Mouse (Mus musculus) neural tube, embryonic 11.5 days (tissue): Measurements from ENCODE around the gene Txk. TPM values are rescaled to one million over a fixed set of nuclear protein-coding genes. Genes with fewer than 3 reads are reported as not detected.
A peak's percentile ranks its signal among the peaks of the same experiment; 100 is the strongest.

Experiments used
- ATAC-seq: fragments of 200-750 bp; cut with Nextera tagmentation; 2 replicates; pipeline ENCODE4 v1.8.0; 2017; ENCODE audit warnings: moderate number of reproducible peaks, mild to moderate bottlenecking, moderate TSS enrichment, moderate library complexity; ENCODE audit not compliant: insufficient read depth, low FRiP score, low TSS enrichment
- DNase-seq: peaks from one replicate; pipeline ENCODE4 v3.0.0-alpha.2; 2015; ENCODE audit warnings: low spot score
- H3K27ac ChIP-seq: fragments of 300-500 bp; sonication (generic); 2 replicates; pipeline ENCODE4 v1.5.1; 2014; ENCODE audit warnings: low read depth, mild to moderate bottlenecking, low read length
- H3K27me3 ChIP-seq: fragments of 300-500 bp; sonication (generic); 2 replicates; pipeline ENCODE4 v1.6.1; 2014; ENCODE audit warnings: mild to moderate bottlenecking, low read length, mixed read lengths; ENCODE audit not compliant: control insufficient read depth, insufficient read depth
- H3K36me3 ChIP-seq: fragments of 300-500 bp; sonication (generic); 2 replicates; pipeline ENCODE4 v1.6.1; 2014; ENCODE audit warnings: mild to moderate bottlenecking, low read length, moderate library complexity, mixed read lengths; ENCODE audit not compliant: control insufficient read depth, insufficient read depth
- H3K4me1 ChIP-seq: fragments of 300-500 bp; sonication (generic); 2 replicates; pipeline ENCODE4 v1.6.1; 2014; ENCODE audit warnings: low read length, mixed read lengths; ENCODE audit not compliant: control insufficient read depth, insufficient read depth
- H3K4me2 ChIP-seq: fragments of 300-500 bp; sonication (generic); 2 replicates; pipeline ENCODE4 v1.6.1; 2014; ENCODE audit warnings: low read depth, mild to moderate bottlenecking, moderate library complexity
- H3K4me3 ChIP-seq: fragments of 300-500 bp; sonication (generic); 2 replicates; pipeline ENCODE4 v1.5.1; 2014; ENCODE audit warnings: low read depth, low read length
- H3K9ac ChIP-seq: fragments of 300-500 bp; sonication (generic); 2 replicates; pipeline ENCODE4 v1.6.1; 2014; ENCODE audit warnings: mild to moderate bottlenecking, low read length
- H3K9me3 ChIP-seq: fragments of 300-500 bp; sonication (generic); 2 replicates; pipeline ENCODE4 v1.6.1; 2016; ENCODE audit warnings: low read length; ENCODE audit not compliant: control insufficient read depth
- WGBS: fragments of 180-500 bp; shearing (Covaris S2); extraction: QIAGEN DNeasy Blood & Tissue Kit; methylation state at CpG from one replicate; pipeline ENCODE4 v1.1.7; 2014; 5-methylcytosine and 5-hydroxymethylcytosine counted together
- polyA plus RNA-seq: library from polyadenylated mRNA; unstranded; fragments of >200 nt; fragmentation: Nextera tagmentation; extraction: Ambion mirVana; gene quantifications from 2 replicates; pipeline ENCODE4 v1.2.1, GENCODE M21; 2014

Gene Txk
- polyA plus RNA-seq, 1 experiment from 2014 or later, result not detected

DNA sequence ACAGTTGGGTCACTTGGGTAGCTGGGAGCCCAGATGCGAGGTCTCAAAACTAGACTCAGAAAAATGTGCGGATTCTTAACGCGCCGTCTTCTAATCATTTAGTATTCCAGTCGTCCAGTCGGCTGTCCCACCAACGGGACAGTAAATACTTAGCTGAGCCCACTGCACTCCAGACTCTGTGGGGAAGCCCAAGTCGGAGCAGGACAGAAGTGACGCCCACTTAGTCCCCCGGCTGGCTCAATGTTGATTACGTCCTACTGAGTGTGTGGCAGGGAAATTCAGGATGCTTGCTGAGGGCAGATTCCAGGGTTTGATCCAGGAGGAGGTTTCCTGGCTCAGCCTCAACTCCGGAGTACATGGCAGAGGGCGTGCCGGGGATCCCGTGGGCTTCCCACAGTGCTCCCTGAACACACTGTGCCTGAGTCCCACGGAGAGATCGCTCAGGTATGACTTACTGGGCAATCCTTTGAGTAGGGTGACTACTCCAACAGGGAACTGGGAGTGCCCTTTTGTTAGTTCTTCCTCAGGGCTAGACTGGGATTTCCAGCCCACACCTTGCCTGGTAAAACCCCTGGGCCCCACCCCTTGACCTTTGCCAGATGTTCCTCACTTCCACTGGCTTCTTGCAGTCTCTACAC is 104.5 kb downstream of the Txk start:
- H3K27ac ChIP-seq, result no peak overlapping the region
- no peak overlapping the region for H3K9ac ChIP-seq
- ATAC-seq, result peak; percentile 78
- no peak for DNase-seq
- no peaks in the 10 kb centered on the region for H3K9me3 ChIP-seq
- H3K36me3 ChIP-seq, result no peaks in the 10 kb centered on the region
- 9% methylated on average over 18 of the region's 18 CpGs for WGBS
- peak overlapping the region; percentile 85 for H3K4me2 ChIP-seq
- H3K4me1 ChIP-seq, result no peaks in the 10 kb centered on the region; the same call in 1 of the 2 replicates
- H3K27me3 ChIP-seq, result 0 out of 2 replicates have a peak, but pooled peaks cover 3% of the 10 kb centered on the region
- peak overlapping the region; percentile 42 for H3K4me3 ChIP-seq

DNA sequence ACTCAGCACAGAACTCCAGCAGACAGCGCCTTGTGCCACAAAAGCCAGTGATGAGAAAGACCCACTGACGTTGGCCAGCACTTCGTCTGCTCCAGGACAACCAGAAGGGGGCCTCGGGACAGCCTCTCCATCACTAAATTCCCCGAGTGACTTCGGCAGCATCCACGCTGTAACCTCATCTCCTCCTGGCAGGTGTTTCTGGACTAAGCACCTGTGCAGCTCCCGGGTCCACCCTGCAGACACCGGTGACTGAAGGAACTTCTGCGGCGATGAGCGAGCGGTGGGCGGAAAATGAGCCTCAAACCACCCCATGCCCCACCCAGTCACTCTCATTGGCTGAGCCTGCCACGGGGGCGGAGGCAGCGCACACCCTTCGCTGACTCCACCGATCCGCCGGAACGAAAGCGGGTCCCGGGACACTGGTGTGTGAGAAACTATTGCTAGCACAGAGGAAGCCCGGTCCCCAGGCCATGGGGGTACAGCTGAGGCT is 105.1 kb downstream of the Txk start, which contains the start of gene Nipal1:
Gene Nipal1, plus strand, starts transcription at position 378 of the 490 bp plus-strand sequence.
- ATAC-seq (peak; percentile 95), DNase-seq (peak; percentile 85)
- Histone ChIP-seq H3K4me3 (peak within 1 kb of the TSS; percentile 42), H3K36me3 (no peaks in the 10 kb centered on the region), H3K27ac (no peak within 1 kb of the TSS), H3K27me3 (0 out of 2 replicates have a peak, but pooled peaks cover 3% of the 10 kb centered on the region), H3K4me2 (peak within 1 kb of the TSS; percentile 85), H3K9me3 (no peaks in the 10 kb centered on the region), H3K9ac (no peak within 1 kb of the TSS), H3K4me1 (no peaks in the 10 kb centered on the region; the same call in 1 of the 2 replicates)
- 1% methylated on average over 25 of the region's 25 CpGs for WGBS

GRCm38 (mm10) chr5:72646996-72647395 is 105.6 kb downstream of the Txk start:
- no peaks in the 10 kb centered on the region; the same call in 1 of the 2 replicates for H3K4me1 ChIP-seq
- DNase-seq (no peak), ATAC-seq (peak; percentile 32; the same call in 1 of the 2 replicates)
- H3K36me3 ChIP-seq, result no peaks in the 10 kb centered on the region
- peak overlapping the region; percentile 42 for H3K4me3 ChIP-seq
- no peaks in the 10 kb centered on the region for H3K9me3 ChIP-seq
- no peak overlapping the region for H3K9ac ChIP-seq
- 0 out of 2 replicates have a peak, but pooled peaks cover 3% of the 10 kb centered on the region for H3K27me3 ChIP-seq
- 27% methylated on average over 10 of the region's 10 CpGs for WGBS
- H3K4me2 ChIP-seq, result peak overlapping the region; percentile 85
- H3K27ac ChIP-seq, result no peak overlapping the region

DNA sequence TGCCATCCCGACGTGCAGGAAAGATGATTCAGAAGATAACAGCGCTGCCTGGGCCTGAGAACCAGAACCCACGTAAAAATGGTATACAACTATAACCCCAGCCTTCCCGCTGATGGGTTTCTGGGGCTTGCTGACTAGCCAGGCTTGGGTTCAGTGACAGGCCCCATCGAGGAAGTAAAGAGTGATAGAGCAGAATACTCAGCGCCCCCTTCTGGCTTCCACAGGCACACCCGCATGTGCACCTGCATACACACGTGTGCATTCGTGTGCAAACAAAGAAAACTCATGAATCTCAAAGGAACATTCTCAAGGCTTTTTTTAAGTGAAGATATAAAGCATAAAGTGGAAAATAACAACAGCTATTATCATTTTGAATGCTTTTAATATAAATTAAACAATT is 106.4 kb downstream of the Txk start:
- no peak overlapping the region for H3K9ac ChIP-seq
- H3K4me1 ChIP-seq, result no peaks in the 10 kb centered on the region; the same call in 1 of the 2 replicates
- DNase-seq (no peak), ATAC-seq (no peak)
- no peak overlapping the region for H3K27ac ChIP-seq
- no peak overlapping the region for H3K4me3 ChIP-seq
- WGBS, result 42% methylated on average over 10 of the region's 10 CpGs
- no peaks in the 10 kb centered on the region for H3K9me3 ChIP-seq
- no peak overlapping the region for H3K4me2 ChIP-seq
- H3K36me3 ChIP-seq, result no peaks in the 10 kb centered on the region
- H3K27me3 ChIP-seq, result 0 out of 2 replicates have a peak, but pooled peaks cover 3% of the 10 kb centered on the region

Other genes starting within 250 kb of the Txk start
- gene Corin, start 248.3 kb downstream of the Txk start, polyA plus RNA-seq, result 4.6 and 7.0 TPM in 2 replicates
- gene Nfxl1, start 193.1 kb downstream of the Txk start, polyA plus RNA-seq, result 24.1 and 26.2 TPM in 2 replicates
- 1.1 and 1.3 TPM in 2 replicates for gene Zar1, start 171.5 kb downstream of the Txk start, polyA plus RNA-seq
- gene Gm5868, start 165.2 kb downstream of the Txk start, polyA plus RNA-seq, result 8.7 and 10.1 TPM in 2 replicates
- gene Cnga1, start 108.5 kb downstream of the Txk start, polyA plus RNA-seq, result not detected in 2 replicates
- gene Nipal1, start 105.0 kb downstream of the Txk start, polyA plus RNA-seq, result 0.51 and 0.56 TPM in 2 replicates
- 6.8 and 7.8 TPM in 2 replicates for gene Tec, start 115.7 kb upstream of the Txk start, polyA plus RNA-seq
- gene Slain2, start 161.5 kb upstream of the Txk start, polyA plus RNA-seq, result 30.5 and 30.6 TPM in 2 replicates
- not detected in 2 replicates for gene Gm10135, start 221.9 kb upstream of the Txk start, polyA plus RNA-seq